Mouse (Mus musculus) frontal cortex, postnatal 25 days (tissue): Measurements from ENCODE around the gene Macf1.
"Not testable (repeated sequence)": the region's sequence is repeated elsewhere in the genome, so short reads cannot be mapped to it uniquely, and the experiment has no call there.

Experiments
- DNase-seq, 2 experiments: peaks; one replicate each; pipeline ENCODE4 v3.0.0; 2022; ENCODE audit warnings: low spot score in 2 of 2

Macf1 gene

GRCm38 (mm10) chr4:123635428-123635827 is 48.7 kb downstream of the Macf1 start:
- DNase-seq: no peak

- DNase-seq: no peak
Observed at GRCm38 (mm10) chr4:123634436-123634835, 49.7 kb downstream of the Macf1 start.

- no peak for DNase-seq
Observed at GRCm38 (mm10) chr4:123633874-123634273, 50.3 kb downstream of the Macf1 start.

- no peak for DNase-seq
Observed at GRCm38 (mm10) chr4:123633370-123633769, 50.8 kb downstream of the Macf1 start.

- DNase-seq: not testable (repeated sequence)
Observed at GRCm38 (mm10) chr4:123632116-123632515, 52.0 kb downstream of the Macf1 start.

GRCm38 (mm10) chr4:123631654-123632053 is 52.5 kb downstream of the Macf1 start:
- no peak for DNase-seq

GRCm38 (mm10) chr4:123627683-123628082 is 56.5 kb downstream of the Macf1 start:
- DNase-seq: no peak

- no peak for DNase-seq
Observed at GRCm38 (mm10) chr4:123625332-123626072, 58.7 kb downstream of the Macf1 start.

GRCm38 (mm10) chr4:123624438-123624837 is 59.7 kb downstream of the Macf1 start:
- DNase-seq: no peak

- no peak for DNase-seq
Observed at GRCm38 (mm10) chr4:123623742-123624151, 60.4 kb downstream of the Macf1 start.

GRCm38 (mm10) chr4:123621732-123622131 is 62.4 kb downstream of the Macf1 start:
- no peak for DNase-seq

- DNase-seq: no peak
Observed at GRCm38 (mm10) chr4:123617727-123618389, 66.3 kb downstream of the Macf1 start.

GRCm38 (mm10) chr4:123616971-123617370 is 67.2 kb downstream of the Macf1 start:
- DNase-seq: no peak

- DNase-seq: no peak
Observed at GRCm38 (mm10) chr4:123616501-123616900, 67.7 kb downstream of the Macf1 start.

GRCm38 (mm10) chr4:123613309-123613947 is 70.7 kb downstream of the Macf1 start:
- DNase-seq: no peak

- no peak for DNase-seq
Observed at GRCm38 (mm10) chr4:123611940-123612339, 72.2 kb downstream of the Macf1 start.

GRCm38 (mm10) chr4:123611241-123611640 is 72.9 kb downstream of the Macf1 start:
- DNase-seq: no peak

GRCm38 (mm10) chr4:123607174-123607573 is 77.0 kb downstream of the Macf1 start:
- no peak for DNase-seq

GRCm38 (mm10) chr4:123605948-123606347 is 78.2 kb downstream of the Macf1 start:
- no peak for DNase-seq

GRCm38 (mm10) chr4:123605309-123605708 is 78.9 kb downstream of the Macf1 start:
- DNase-seq: no peak

- DNase-seq: no peak
Observed at GRCm38 (mm10) chr4:123602700-123603261, 81.4 kb downstream of the Macf1 start.

- no peak for DNase-seq
Observed at GRCm38 (mm10) chr4:123601036-123601435, 83.1 kb downstream of the Macf1 start.
